Mouse (Mus musculus) CD4-positive naive resting alpha-beta T cell, adult 76 days (primary cell): ENCODE results near the gene Olfr968. TPM values are rescaled to one million over a fixed set of nuclear protein-coding genes. Genes with fewer than 3 reads are reported as not detected.

Experiments
- total RNA-seq: library from RNA; stranded (reverse); gene quantifications from one replicate; pipeline ENCODE4 v1.2.4, GENCODE M21; 2023

Gene Olfr968
- total RNA-seq: not detected

GRCm38 (mm10) chr9:39783153-39783552, at the start of gene Olfr968:
Gene Olfr968 (minus strand): TSS chr9:39783253.

DNA sequence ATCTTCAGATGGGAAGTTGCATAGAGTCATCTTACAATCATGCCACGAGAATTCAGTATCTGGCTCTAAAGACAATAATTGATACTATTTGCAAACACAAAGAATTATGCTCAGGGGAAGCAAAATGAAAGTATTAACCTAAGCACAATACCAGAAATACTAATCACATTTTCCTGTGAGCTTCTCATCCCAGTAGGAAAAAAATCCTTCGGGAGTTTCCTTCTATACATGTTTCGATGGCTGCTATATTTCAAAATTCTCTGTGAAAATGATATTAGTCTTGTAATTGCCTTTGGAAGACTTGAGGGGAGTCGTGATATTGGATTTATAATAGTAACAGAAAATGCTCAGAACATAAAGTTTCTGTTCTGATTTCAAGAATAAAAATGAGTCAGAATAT, 25.5 kb upstream of the Olfr968 start, which contains the start of gene Olfr970:
Gene Olfr970 (plus strand): TSS at position 301 of the 400 bp plus-strand sequence.

GRCm38 (mm10) chr9:39790558-39790957, 7.5 kb upstream of the Olfr968 start, which contains the start of gene Olfr969:
Gene Olfr969 (plus strand): TSS chr9:39790945.

DNA sequence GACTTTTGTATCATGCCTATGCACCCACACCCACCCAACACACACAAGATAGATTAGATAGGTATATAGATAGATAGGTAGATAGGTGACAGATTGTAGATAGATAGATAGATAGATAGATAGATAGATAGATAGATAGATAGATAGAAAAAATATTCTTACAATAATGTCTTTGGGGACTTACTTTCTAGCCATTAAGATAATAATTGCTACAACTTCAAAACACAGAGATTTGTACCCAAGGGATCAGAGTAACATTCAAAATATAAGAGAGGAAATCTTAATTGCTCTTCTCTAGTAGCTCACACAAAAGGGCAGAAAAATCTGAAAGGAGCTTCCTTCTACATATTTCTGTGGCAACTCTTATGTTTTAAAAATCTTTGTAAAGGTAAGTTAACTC, 37.1 kb downstream of the Olfr968 start, which contains the start of gene Olfr967:
Gene Olfr967 (plus strand): TSS at position 301 of the 400 bp plus-strand sequence.

GRCm38 (mm10) chr9:39730678-39731077, 52.4 kb downstream of the Olfr968 start, which contains the start of gene Olfr150:
Gene Olfr150 (plus strand): TSS chr9:39730978.

Other genes starting within 250 kb of the Olfr968 start
- gene Olfr958, start 229.2 kb downstream of the Olfr968 start, total RNA-seq: not detected
- gene Olfr959, start 207.7 kb downstream of the Olfr968 start, total RNA-seq: not detected
- not detected for gene AW551984, start 178.8 kb downstream of the Olfr968 start, total RNA-seq
- not detected for gene Olfr148, start 172.6 kb downstream of the Olfr968 start, total RNA-seq
- not detected for gene Olfr960, start 161.9 kb downstream of the Olfr968 start, total RNA-seq
- gene Olfr961, start 138.2 kb downstream of the Olfr968 start, total RNA-seq: not detected
- gene Olfr963, start 116.0 kb downstream of the Olfr968 start, total RNA-seq: not detected
- gene Olfr149, start 76.1 kb downstream of the Olfr968 start, total RNA-seq: not detected
- gene Olfr965, start 71.9 kb downstream of the Olfr968 start, total RNA-seq: not detected
- gene Olfr150, start 52.3 kb downstream of the Olfr968 start, total RNA-seq: not detected
- gene Olfr967, start 37.0 kb downstream of the Olfr968 start, total RNA-seq: not detected
- gene Olfr969, start 7.7 kb upstream of the Olfr968 start, total RNA-seq: not detected
- not detected for gene Olfr970, start 25.6 kb upstream of the Olfr968 start, total RNA-seq
- not detected for gene Olfr971, start 53.6 kb upstream of the Olfr968 start, total RNA-seq
- not detected for gene Olfr972, start 83.2 kb upstream of the Olfr968 start, total RNA-seq
- gene Olfr229, start 124.1 kb upstream of the Olfr968 start, total RNA-seq: not detected
- not detected for gene Olfr974, start 154.2 kb upstream of the Olfr968 start, total RNA-seq
- not detected for gene Olfr975, start 168.8 kb upstream of the Olfr968 start, total RNA-seq
- gene Olfr976, start 177.9 kb upstream of the Olfr968 start, total RNA-seq: not detected
- gene Olfr978, start 208.9 kb upstream of the Olfr968 start, total RNA-seq: not detected
- not detected for gene Olfr979, start 220.2 kb upstream of the Olfr968 start, total RNA-seq
- gene Olfr980, start 226.3 kb upstream of the Olfr968 start, total RNA-seq: not detected
- not detected for gene Olfr981, start 238.2 kb upstream of the Olfr968 start, total RNA-seq